Mouse (Mus musculus) stomach, embryonic 14.5 days (tissue): ENCODE results near the gene Hinfp. TPM values are rescaled to one million over a fixed set of nuclear protein-coding genes. Genes with fewer than 3 reads are reported as not detected.

Source experiments
- ATAC-seq: fragments of 200-750 bp; cut with Nextera tagmentation; 2 replicates; pipeline ENCODE4 v1.8.0; 2017; ENCODE audit warnings: low read depth, moderate TSS enrichment; ENCODE audit not compliant: insufficient number of reproducible peaks, insufficient read depth, low FRiP score
- H3K27ac ChIP-seq: fragments of 300-500 bp; sonication (generic); 2 replicates; pipeline ENCODE4 v1.5.1; 2014; ENCODE audit warnings: mild to moderate bottlenecking, low read length, moderate library complexity, mixed read lengths
- H3K27me3 ChIP-seq: fragments of 300-500 bp; sonication (generic); 2 replicates; pipeline ENCODE4 v1.6.1; 2014; ENCODE audit warnings: low read length, control low read depth, mixed read lengths; ENCODE audit not compliant: control insufficient read depth, insufficient read depth
- H3K36me3 ChIP-seq: fragments of 300-500 bp; sonication (generic); 2 replicates; pipeline ENCODE4 v1.6.1; 2014; ENCODE audit warnings: mild to moderate bottlenecking, control low read depth, low read length, moderate library complexity, mixed read lengths; ENCODE audit not compliant: control insufficient read depth, insufficient read depth
- H3K4me1 ChIP-seq: fragments of 300-500 bp; sonication (generic); 2 replicates; pipeline ENCODE4 v1.6.1; 2014; ENCODE audit warnings: low read length, control low read depth, mixed read lengths; ENCODE audit not compliant: control insufficient read depth, insufficient read depth
- H3K4me2 ChIP-seq: fragments of 300-500 bp; sonication (generic); replicated peaks from 2 replicates; pipeline ENCODE4 v1.6.1; 2014; ENCODE audit warnings: low read depth, low read length, control low read depth
- H3K4me3 ChIP-seq: fragments of 300-500 bp; sonication (generic); 2 replicates; pipeline ENCODE4 v1.5.1; 2014; ENCODE audit warnings: low read depth, low read length, control low read depth
- H3K9ac ChIP-seq: fragments of 300-500 bp; sonication (generic); replicated peaks from 2 replicates; pipeline ENCODE4 v1.6.1; 2014; ENCODE audit warnings: low read depth, mild to moderate bottlenecking, control low read depth, low read length, moderate library complexity, mixed read lengths
- H3K9me3 ChIP-seq: fragments of 300-500 bp; sonication (generic); 2 replicates; pipeline ENCODE4 v1.6.1; 2016; ENCODE audit warnings: low read depth, low read length, control low read depth; ENCODE audit not compliant: control insufficient read depth
- WGBS: fragments of 180-500 bp; shearing (Covaris S2); extraction: QIAGEN DNeasy Blood & Tissue Kit; methylation state at CpG from one replicate; pipeline ENCODE4 v1.1.7; 2014; 5-methylcytosine and 5-hydroxymethylcytosine counted together
- polyA plus RNA-seq: library from polyadenylated mRNA; unstranded; fragments of >200 nt; fragmentation: Nextera tagmentation; extraction: Ambion mirVana; gene quantifications from 2 replicates; pipeline ENCODE4 v1.2.1, GENCODE M21; 2014

The Hinfp gene
- polyA plus RNA-seq, 1 experiment from 2014 or later, result 21.3 TPM

DNA sequence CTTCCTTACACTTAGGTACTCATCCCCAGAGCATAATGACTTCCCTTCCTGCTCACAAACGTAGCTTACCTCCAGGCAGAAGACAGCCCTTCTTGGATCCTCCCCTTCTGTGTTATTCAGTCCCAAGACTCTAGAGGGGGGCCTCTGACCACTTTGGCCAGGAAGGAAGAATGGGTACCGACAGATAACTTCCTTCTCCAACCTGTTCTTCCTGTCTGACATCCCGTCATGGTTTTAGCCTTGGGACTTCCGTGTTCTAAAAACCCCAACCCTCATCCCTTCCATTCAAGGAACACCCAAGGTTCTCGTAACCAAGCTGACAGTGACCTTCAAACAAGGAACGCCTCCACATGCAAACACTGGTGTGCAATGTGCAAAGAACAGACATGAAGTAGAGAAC, 37.0 kb downstream of the Hinfp start, which contains the start of gene Nlrx1:
TSS of gene Nlrx1 (minus strand) at position 168 of the 400 bp plus-strand sequence.
- Histone ChIP-seq H3K9me3 (no peaks in the 10 kb centered on the region), H3K36me3 (no peaks in the 10 kb centered on the region), H3K27ac (peak within 1 kb of the TSS; percentile 72; the same call in 1 of the 2 replicates), H3K4me1 (0 out of 2 replicates have a peak, but pooled peaks cover 9% of the 10 kb centered on the region), H3K27me3 (no peaks in the 10 kb centered on the region), H3K9ac (peak within 1 kb of the TSS; percentile 79), H3K4me3 (peak within 1 kb of the TSS; percentile 50), H3K4me2 (peak within 1 kb of the TSS; percentile 75)
- ATAC-seq, result peak; percentile 15; the same call in 1 of the 2 replicates
- 64% methylated on average over 6 of the region's 6 CpGs for WGBS

DNA sequence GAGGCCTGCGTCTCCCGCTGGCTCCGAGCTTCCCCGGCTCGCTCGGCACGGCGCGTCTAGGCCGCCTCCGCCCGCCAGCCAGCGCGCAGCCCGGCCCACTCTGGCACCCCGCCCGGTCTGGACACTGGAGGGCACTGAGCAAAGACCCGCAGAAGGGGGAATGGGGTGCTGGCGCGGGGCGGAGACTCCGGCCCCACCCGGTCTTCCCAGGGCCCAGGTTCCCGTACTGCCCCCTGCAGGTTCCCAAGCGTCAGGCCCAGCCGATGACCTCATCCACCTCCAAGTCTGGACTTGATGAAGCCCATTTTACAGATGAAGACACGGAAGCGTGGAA, 37.5 kb downstream of the Hinfp start:
- peak; percentile 90 for ATAC-seq

GRCm38 (mm10) chr9:44267319-44268026, 38.0 kb downstream of the Hinfp start:
- ATAC-seq, result no peak; the same call in 1 of the 2 replicates
- WGBS, result 8% methylated on average over 23 of the region's 23 CpGs
- 0 out of 2 replicates have a peak, but pooled peaks cover 9% of the 10 kb centered on the region for H3K4me1 ChIP-seq
- H3K9me3 ChIP-seq, result no peaks in the 10 kb centered on the region
- peak overlapping the region; percentile 79 for H3K9ac ChIP-seq
- 0 out of 2 replicates have a peak, but pooled peaks cover under 1% of the 10 kb centered on the region for H3K36me3 ChIP-seq
- peak overlapping the region; percentile 75 for H3K4me2 ChIP-seq
- no peaks in the 10 kb centered on the region for H3K27me3 ChIP-seq
- H3K27ac ChIP-seq, result peak overlapping the region; percentile 72; the same call in 1 of the 2 replicates
- H3K4me3 ChIP-seq, result peak overlapping the region; percentile 50

More for the DNA sequence above, 37.5 kb downstream of the Hinfp start:
- Histone ChIP-seq H3K9me3 (no peaks in the 10 kb centered on the region), H3K9ac (peak overlapping the region; percentile 79), H3K4me3 (peak overlapping the region; percentile 50), H3K4me1 (0 out of 2 replicates have a peak, but pooled peaks cover 9% of the 10 kb centered on the region), H3K27me3 (no peaks in the 10 kb centered on the region), H3K36me3 (no peaks in the 10 kb centered on the region), H3K27ac (peak overlapping the region; percentile 72; the same call in 1 of the 2 replicates), H3K4me2 (peak overlapping the region; percentile 75)
- 7% methylated on average over 28 of the region's 28 CpGs for WGBS

DNA sequence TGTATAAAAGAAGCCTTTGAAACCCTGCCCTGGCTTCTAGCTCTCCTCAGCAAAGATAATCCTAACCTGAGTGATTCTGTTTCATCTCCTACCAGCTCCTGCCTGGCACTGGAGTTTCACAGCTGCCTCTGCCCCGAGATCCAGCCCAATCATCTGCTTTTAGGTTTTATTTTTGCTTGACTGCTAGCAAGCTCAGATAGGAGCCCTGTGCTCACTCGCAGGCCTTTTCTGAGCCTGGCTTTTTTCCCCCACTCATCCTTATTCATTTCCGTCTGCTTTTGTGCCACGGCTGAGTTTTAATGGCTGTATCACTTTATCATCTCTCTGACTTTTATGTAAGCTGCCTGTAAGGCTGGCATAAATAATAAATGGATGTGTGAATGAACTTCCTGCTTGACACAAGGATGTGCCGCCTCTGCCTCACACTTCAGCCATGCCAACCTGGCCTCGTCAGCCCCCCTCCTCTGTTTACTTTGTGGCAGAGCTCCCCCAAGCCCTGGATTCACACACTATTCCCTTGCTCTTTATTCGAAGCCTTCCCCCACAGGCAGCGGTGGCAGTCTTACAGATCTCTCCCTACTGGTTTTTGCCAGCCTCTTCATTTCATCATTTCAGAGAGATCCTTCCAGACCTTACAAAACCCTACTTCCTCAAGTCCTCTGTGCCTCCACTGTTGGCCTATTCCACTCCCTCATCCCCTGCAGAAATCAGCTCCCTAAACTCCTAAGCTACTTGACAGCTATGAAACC, 38.8 kb downstream of the Hinfp start:
- Histone ChIP-seq H3K4me2 (0 out of 2 replicates have a peak overlapping the region, but pooled peaks have one; percentile 75), H3K9ac (no peak overlapping the region), H3K36me3 (0 out of 2 replicates have a peak, but pooled peaks cover 4% of the 10 kb centered on the region), H3K27ac (peak overlapping the region; percentile 3; the same call in 1 of the 2 replicates), H3K4me1 (0 out of 2 replicates have a peak, but pooled peaks cover 9% of the 10 kb centered on the region), H3K4me3 (no peak overlapping the region), H3K9me3 (no peaks in the 10 kb centered on the region), H3K27me3 (no peaks in the 10 kb centered on the region)
- 42% methylated on average over 8 of the region's 8 CpGs for WGBS
- no peak for ATAC-seq

DNA sequence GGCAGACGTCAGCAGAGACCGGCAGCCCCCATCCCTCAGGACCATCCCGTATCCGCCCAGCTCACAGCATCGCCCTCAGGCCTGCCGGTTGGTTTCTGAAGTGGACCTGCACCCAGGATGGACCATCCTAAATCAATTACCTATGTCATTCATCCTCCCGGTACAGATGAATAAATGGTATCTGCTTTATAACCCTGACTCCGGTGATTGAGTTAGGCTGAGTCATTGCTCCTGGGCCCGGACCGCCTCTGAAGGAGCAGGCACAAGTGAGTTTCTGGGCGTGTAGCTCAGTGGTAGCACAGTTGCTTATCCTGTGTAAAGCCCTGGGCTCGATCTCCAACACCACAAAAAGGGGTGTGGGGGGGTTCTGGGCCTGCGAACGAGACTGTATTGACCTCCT, 44.1 kb downstream of the Hinfp start:
- 83% methylated on average over 14 of the region's 14 CpGs for WGBS
- H3K4me1 ChIP-seq, result no peaks in the 10 kb centered on the region
- H3K36me3 ChIP-seq, result 0 out of 2 replicates have a peak, but pooled peaks cover 4% of the 10 kb centered on the region
- H3K27me3 ChIP-seq, result no peaks in the 10 kb centered on the region
- H3K4me2 ChIP-seq, result no peak overlapping the region
- no peak overlapping the region for H3K4me3 ChIP-seq
- H3K9me3 ChIP-seq, result no peaks in the 10 kb centered on the region
- no peak for ATAC-seq
- H3K27ac ChIP-seq, result no peak overlapping the region
- no peak overlapping the region for H3K9ac ChIP-seq

- Histone ChIP-seq H3K36me3 (0 out of 2 replicates have a peak, but pooled peaks cover 4% of the 10 kb centered on the region), H3K9me3 (no peaks in the 10 kb centered on the region), H3K4me3 (no peak overlapping the region), H3K4me2 (no peak overlapping the region), H3K4me1 (peaks cover 5% of the 10 kb centered on the region; the same call in 1 of the 2 replicates), H3K27me3 (no peaks in the 10 kb centered on the region), H3K9ac (no peak overlapping the region), H3K27ac (no peak overlapping the region)
- 81% methylated on average over 10 of the region's 10 CpGs for WGBS
- ATAC-seq, result no peak
These were observed 46.5 kb downstream of the Hinfp start for GRCm38 (mm10) chr9:44259014-44259413.

DNA sequence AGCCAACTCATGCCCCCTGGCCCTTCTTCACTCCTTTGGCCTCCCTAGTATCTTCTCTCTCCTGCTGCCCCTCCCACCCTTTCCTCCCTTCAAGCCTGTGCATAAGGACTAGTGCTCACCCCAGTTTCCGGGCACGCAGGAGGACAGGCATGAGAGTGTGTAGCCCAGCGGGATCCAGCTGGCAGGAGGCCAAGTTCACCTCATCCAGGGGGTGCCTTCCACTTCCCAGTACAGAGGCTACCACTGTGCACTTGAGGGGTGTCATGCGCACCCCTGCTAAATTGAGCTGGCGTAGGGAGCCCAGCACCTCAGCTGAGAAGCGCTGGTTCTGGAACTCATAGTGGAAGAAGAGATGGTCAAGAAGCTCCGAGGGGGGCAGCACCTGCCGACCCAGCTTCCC, 49.3 kb downstream of the Hinfp start:
- Histone ChIP-seq H3K4me3 (no peak overlapping the region), H3K9me3 (no peaks in the 10 kb centered on the region), H3K27me3 (no peaks in the 10 kb centered on the region), H3K4me2 (no peak overlapping the region), H3K9ac (no peak overlapping the region), H3K27ac (no peak overlapping the region), H3K36me3 (no peaks in the 10 kb centered on the region), H3K4me1 (peaks cover 8% of the 10 kb centered on the region; the same call in 1 of the 2 replicates)
- 82% methylated on average over 8 of the region's 8 CpGs for WGBS
- no peak for ATAC-seq

DNA sequence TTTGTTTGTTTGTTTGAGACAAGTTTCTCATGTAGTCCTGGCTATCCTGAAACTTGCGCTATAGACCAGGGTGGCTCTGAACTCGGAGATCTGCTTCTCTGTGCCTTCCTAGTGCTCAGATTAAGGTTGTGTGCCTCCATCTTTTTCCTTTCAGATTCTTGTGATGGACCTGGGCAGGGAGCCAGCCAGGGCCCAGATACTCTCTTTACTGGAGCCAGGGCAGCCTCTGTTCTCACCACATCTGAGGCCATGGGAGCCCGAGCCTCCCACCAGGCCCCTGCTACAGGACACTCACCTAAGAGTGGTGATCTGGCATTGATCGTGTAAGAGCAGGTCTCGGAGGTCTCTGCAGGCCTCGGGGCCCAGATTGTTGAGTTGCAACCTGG, 50.3 kb downstream of the Hinfp start:
- 67% methylated on average over 6 of the region's 6 CpGs for WGBS
- H3K4me3 ChIP-seq, result no peak overlapping the region
- no peaks in the 10 kb centered on the region for H3K36me3 ChIP-seq
- H3K4me2 ChIP-seq, result no peak overlapping the region
- H3K27ac ChIP-seq, result no peak overlapping the region
- H3K9ac ChIP-seq, result no peak overlapping the region
- no peaks in the 10 kb centered on the region for H3K9me3 ChIP-seq
- ATAC-seq, result no peak
- H3K27me3 ChIP-seq, result no peaks in the 10 kb centered on the region
- H3K4me1 ChIP-seq, result peaks cover 8% of the 10 kb centered on the region; the same call in 1 of the 2 replicates
